Mouse (Mus musculus) forebrain, embryonic 14.5 days (tissue): ENCODE data around the gene Gm21983. TPM values are rescaled to one million over a fixed set of nuclear protein-coding genes. Genes with fewer than 3 reads are reported as not detected.

Source experiments
- ATAC-seq: fragments of 200-750 bp; cut with Nextera tagmentation; 2 replicates; pipeline ENCODE4 v1.8.0; 2017; ENCODE audit warnings: mild to moderate bottlenecking, moderate library complexity
- DNase-seq: peaks from one replicate; pipeline ENCODE4 v3.0.0-alpha.2; 2015; ENCODE audit warnings: low spot score
- H3K27ac ChIP-seq: fragments of 300-500 bp; sonication (generic); 2 replicates; pipeline ENCODE4 v1.5.1; 2014; ENCODE audit warnings: low read depth, mild to moderate bottlenecking, control low read depth, low read length, moderate library complexity
- H3K27me3 ChIP-seq: fragments of 300-500 bp; sonication (generic); replicated peaks from 2 replicates; pipeline ENCODE4 v1.6.1; 2014; ENCODE audit warnings: low read length, control low read depth, mixed read lengths; ENCODE audit not compliant: control insufficient read depth, insufficient read depth
- H3K36me3 ChIP-seq: fragments of 300-500 bp; sonication (generic); 2 replicates; pipeline ENCODE4 v1.6.1; 2014; ENCODE audit warnings: low read length, control low read depth; ENCODE audit not compliant: control insufficient read depth, insufficient read depth
- H3K4me1 ChIP-seq: fragments of 300-500 bp; sonication (generic); 2 replicates; pipeline ENCODE4 v1.6.1; 2014; ENCODE audit warnings: antibody characterized with exemption, low read length, control low read depth; ENCODE audit not compliant: control insufficient read depth, insufficient read depth
- H3K4me2 ChIP-seq: fragments of 300-500 bp; sonication (generic); 2 replicates; pipeline ENCODE4 v1.6.1; 2014; ENCODE audit warnings: mild to moderate bottlenecking, control low read depth, low read length
- H3K4me3 ChIP-seq: fragments of 300-500 bp; sonication (generic); 2 replicates; pipeline ENCODE4 v1.5.1; 2014; ENCODE audit warnings: low read depth, low read length, control low read depth
- H3K9ac ChIP-seq: fragments of 300-500 bp; sonication (generic); 2 replicates; pipeline ENCODE4 v1.6.1; 2014; ENCODE audit warnings: mild to moderate bottlenecking, low read length, control low read depth, moderate library complexity
- H3K9me3 ChIP-seq: fragments of 300-500 bp; sonication (generic); replicated peaks from 2 replicates; pipeline ENCODE4 v1.6.1; 2016; ENCODE audit warnings: low read length, control low read depth, mixed read lengths; ENCODE audit not compliant: control insufficient read depth
- WGBS: fragments of 180-500 bp; shearing (Covaris S2); extraction: QIAGEN DNeasy Blood & Tissue Kit; methylation state at CpG from one replicate; pipeline ENCODE4 v1.1.7; 2014; 5-methylcytosine and 5-hydroxymethylcytosine counted together
- polyA plus RNA-seq: library from polyadenylated mRNA; unstranded; fragments of >200 nt; fragmentation: Nextera tagmentation; extraction: Ambion mirVana; gene quantifications from 2 replicates; pipeline ENCODE4 v1.2.1, GENCODE M21; 2014

The Gm21983 gene
- polyA plus RNA-seq, 1 experiment from 2014 or later, result not detected

DNA sequence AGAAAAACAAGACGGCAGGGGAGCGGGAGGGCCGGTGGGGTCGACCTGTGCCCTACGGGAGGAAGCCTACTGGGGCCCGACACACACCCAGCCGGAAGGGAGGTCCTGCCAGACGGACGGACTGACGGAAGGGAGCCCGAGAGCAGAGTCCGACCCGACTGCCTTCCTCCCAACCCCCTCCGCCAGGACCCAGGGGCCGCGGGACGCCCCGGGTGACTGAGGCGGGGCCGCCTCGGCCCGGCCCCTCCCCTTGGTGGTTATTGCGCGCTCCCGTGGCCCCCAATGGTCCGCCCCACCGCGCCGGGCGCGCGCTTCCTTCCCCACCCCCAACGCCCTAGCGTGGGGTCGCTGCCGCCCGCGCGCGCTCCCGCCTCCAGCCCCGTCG is 14.7 kb downstream of the Gm21983 start:
- H3K36me3 ChIP-seq, result peaks cover 36% of the 10 kb centered on the region
- H3K9me3 ChIP-seq, result no peaks in the 10 kb centered on the region
- peak overlapping the region; percentile 78 for H3K4me2 ChIP-seq
- peaks cover 40% of the 10 kb centered on the region for H3K4me1 ChIP-seq
- DNase-seq, result peak; percentile 85
- peak overlapping the region; percentile 72 for H3K4me3 ChIP-seq
- WGBS, result under 1% methylated on average over 28 of the region's 43 CpGs
- H3K27ac ChIP-seq, result peak overlapping the region; percentile 98
- peak; percentile 76 for ATAC-seq
- H3K9ac ChIP-seq, result peak overlapping the region; percentile 90
- H3K27me3 ChIP-seq, result no peaks in the 10 kb centered on the region

DNA sequence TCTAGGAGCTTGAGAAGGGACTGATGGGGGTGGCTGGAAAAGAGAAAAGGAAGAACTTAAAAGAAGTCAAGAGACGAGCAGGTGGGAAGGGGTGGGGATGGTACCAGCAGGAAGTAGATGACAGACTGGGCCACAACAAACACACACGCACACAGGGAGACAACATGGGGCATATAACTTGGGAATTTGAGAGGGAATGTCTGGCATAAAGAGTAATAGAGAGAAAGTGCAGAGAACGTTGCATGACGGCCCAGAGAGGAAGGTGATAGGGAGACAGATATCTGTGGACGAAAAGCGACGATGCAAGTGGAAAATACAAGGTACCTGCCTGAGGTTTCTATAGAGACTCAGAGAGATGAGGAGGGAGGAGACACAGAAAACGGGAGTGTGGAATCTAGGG is 15.2 kb downstream of the Gm21983 start:
- peaks cover 37% of the 10 kb centered on the region for H3K36me3 ChIP-seq
- no peak for DNase-seq
- peak overlapping the region; percentile 72 for H3K4me3 ChIP-seq
- WGBS, result 4% methylated on average over 8 of the region's 8 CpGs
- no peak for ATAC-seq
- peak overlapping the region; percentile 78 for H3K4me2 ChIP-seq
- no peaks in the 10 kb centered on the region for H3K9me3 ChIP-seq
- H3K27me3 ChIP-seq, result no peaks in the 10 kb centered on the region
- peak overlapping the region; percentile 90 for H3K9ac ChIP-seq
- peaks cover 40% of the 10 kb centered on the region for H3K4me1 ChIP-seq
- peak overlapping the region; percentile 98 for H3K27ac ChIP-seq

DNA sequence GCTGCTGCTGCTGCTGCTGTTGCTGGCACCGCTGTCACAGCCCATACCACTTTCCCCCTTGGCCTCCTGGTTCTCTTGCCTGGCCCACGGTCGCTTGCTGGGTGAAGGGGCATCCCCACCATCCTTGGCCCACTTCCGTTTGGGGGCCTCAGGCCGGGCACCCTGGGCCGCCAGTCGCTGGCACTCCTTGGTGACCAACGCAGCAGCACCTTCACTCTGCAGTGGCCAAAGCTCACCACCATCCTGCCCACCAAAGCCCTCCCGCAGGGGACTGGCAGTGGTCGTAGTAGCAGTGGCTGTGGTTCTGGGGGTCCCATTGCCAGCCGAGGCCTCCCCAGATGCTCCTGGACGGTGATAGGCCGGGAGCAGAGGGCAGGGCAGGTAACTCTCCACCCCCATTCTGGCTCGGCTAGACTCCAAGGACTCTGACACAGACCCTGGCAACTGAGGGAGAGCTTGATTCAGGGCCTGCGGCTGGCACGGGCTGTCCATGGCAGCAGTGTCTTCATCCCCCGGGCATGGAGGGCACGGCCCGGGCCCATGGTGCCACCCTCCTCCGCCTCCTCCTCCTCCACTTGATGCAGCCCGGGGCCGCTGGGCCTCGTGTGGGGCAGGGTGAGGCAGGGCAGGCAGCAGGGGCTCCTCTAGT is 15.8 kb downstream of the Gm21983 start:
- WGBS, result 72% methylated on average over 19 of the region's 23 CpGs
- no peak overlapping the region for H3K27ac ChIP-seq
- DNase-seq (no peak), ATAC-seq (no peak)
- peak overlapping the region; percentile 72 for H3K4me3 ChIP-seq
- H3K4me2 ChIP-seq, result peak overlapping the region; percentile 78
- H3K4me1 ChIP-seq, result peaks cover 43% of the 10 kb centered on the region
- peak overlapping the region; percentile 90 for H3K9ac ChIP-seq
- H3K27me3 ChIP-seq, result no peaks in the 10 kb centered on the region
- no peaks in the 10 kb centered on the region for H3K9me3 ChIP-seq
- peaks cover 42% of the 10 kb centered on the region for H3K36me3 ChIP-seq

DNA sequence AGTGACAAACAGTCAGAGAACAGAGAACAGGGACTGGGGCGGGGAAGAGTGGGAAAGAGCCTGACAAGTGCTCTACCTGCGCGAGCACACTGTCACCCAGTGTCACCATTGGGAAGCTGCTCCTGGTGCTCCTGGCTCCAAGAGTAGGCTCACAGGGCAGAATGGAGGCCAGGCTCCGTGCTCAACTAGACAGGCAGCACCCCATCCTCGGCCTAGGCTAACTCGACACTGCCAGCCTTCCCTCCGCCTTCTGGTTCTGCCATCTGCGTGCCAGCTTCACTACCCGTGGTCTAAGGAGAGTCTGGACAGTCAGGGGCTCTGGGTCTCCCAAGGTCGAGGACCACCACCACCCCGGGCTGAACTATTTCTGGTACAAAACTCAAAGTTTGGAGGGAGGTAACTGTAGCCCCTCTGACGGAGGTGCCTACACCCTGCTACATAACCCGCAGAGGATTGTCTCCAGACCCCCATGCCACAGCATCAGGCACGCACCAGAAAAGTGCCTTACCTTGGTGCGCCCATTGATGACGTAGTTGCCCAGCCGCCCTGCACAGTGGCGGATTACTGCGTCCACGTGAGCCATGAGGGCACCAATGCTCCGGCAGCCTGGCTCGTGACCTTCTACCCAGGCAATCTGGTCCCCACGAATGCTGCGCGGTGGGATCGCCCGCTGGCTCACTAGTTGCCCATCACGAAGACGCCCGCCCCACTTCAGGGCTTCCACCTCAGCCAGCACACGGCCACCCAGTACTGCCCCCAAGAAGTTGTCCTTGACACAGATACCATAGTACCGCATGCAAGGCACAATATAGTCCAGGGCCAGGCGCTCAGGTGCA is 16.6 kb downstream of the Gm21983 start:
- peak overlapping the region; percentile 78 for H3K4me2 ChIP-seq
- H3K27ac ChIP-seq, result no peak overlapping the region
- H3K4me1 ChIP-seq, result peaks cover 44% of the 10 kb centered on the region
- WGBS, result 87% methylated on average over 33 of the region's 33 CpGs
- H3K36me3 ChIP-seq, result peaks cover 47% of the 10 kb centered on the region
- H3K27me3 ChIP-seq, result no peaks in the 10 kb centered on the region
- ATAC-seq (no peak), DNase-seq (no peak)
- no peaks in the 10 kb centered on the region for H3K9me3 ChIP-seq
- H3K9ac ChIP-seq, result peak overlapping the region; percentile 49
- H3K4me3 ChIP-seq, result peak overlapping the region; percentile 72

DNA sequence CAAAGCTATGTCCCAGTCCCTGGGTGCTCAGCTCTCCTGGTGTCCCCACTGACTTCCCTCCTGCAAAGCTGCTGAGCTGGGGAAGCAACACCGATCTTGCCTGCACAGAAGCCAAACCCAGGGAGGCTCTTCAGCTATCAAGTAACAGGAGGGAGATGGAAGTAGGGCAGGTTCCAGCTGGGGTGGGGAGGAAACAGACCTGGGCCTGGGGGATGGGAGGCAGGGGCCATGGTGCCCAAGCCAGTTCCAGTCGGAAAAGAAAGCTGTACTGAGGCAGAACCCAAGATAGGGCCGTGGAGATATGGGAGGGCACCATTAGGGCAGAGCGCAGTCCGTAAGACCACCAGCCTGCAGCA is 17.5 kb downstream of the Gm21983 start:
- Histone ChIP-seq H3K4me3 (no peak overlapping the region), H3K4me2 (peak overlapping the region; percentile 78), H3K9ac (peak overlapping the region; percentile 49; the same call in 1 of the 2 replicates), H3K36me3 (peaks cover 56% of the 10 kb centered on the region), H3K27me3 (no peaks in the 10 kb centered on the region), H3K27ac (no peak overlapping the region), H3K9me3 (no peaks in the 10 kb centered on the region), H3K4me1 (peaks cover 44% of the 10 kb centered on the region)
- 92% methylated on average over 5 of the region's 5 CpGs for WGBS
- ATAC-seq (no peak), DNase-seq (no peak)

DNA sequence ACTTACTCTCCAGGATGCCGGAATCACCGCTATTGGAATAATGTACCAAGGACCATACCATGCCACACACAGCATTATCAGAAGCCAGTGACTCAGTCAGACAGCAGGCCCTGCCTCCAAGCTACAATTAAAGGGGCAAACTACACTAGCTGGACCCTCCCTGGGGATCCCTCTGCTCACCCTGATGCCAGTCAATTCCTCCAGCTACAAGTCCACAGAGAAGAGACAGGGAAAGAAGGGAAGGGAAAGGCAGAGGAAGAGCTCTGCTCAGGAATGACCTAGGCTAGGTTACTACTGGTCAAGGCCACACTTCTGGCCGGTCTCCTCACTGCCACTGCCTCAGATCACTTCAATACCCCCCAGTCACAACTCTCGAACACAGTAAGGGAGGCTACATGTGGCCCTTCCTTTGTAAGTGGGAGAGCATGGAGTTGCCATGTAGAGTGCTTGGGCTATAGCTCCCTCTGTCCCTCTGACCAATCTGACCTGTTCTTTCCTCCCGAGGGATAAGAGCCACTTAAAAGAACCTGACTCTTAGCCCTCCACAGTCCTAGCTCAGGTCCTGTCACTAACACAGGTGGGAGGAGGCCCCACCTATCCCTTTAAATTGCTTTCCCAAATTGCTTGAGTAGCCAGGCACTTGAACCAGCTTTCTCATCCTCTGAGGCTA is 18.0 kb downstream of the Gm21983 start:
- Histone ChIP-seq H3K9ac (peak overlapping the region; percentile 49), H3K4me1 (peaks cover 44% of the 10 kb centered on the region), H3K27ac (no peak overlapping the region), H3K36me3 (peaks cover 61% of the 10 kb centered on the region), H3K4me2 (peak overlapping the region; percentile 78), H3K4me3 (no peak overlapping the region), H3K27me3 (no peaks in the 10 kb centered on the region), H3K9me3 (no peaks in the 10 kb centered on the region)
- DNase-seq (no peak), ATAC-seq (no peak)
- WGBS, result 87% methylated on average over 5 of the region's 5 CpGs

DNA sequence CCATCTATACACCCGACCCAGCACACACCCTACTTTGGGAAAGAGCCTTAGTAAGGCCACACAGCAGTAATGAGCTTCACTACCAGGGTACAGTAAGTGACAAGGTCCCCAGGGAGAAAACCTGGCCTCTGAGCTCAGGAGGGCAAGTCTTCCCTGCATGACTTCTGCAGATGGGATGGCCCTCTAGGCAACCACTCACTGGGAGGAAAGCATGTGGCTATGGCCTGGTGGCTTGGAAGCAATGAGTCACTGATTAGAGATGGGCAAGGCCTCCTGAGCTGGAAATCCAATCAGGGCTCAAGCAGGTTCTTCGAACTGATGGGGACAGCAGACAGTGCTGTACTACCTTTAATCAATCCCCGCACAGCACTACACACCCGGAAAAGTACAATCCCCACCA is 19.1 kb downstream of the Gm21983 start:
- Histone ChIP-seq H3K4me3 (no peak overlapping the region), H3K9ac (0 out of 2 replicates have a peak overlapping the region, but pooled peaks have one; percentile 17), H3K27me3 (no peaks in the 10 kb centered on the region), H3K9me3 (no peaks in the 10 kb centered on the region), H3K36me3 (peaks cover 70% of the 10 kb centered on the region), H3K4me2 (no peak overlapping the region), H3K4me1 (peaks cover 38% of the 10 kb centered on the region), H3K27ac (no peak overlapping the region)
- DNase-seq (no peak), ATAC-seq (no peak)
- 90% methylated on average over 4 of the region's 4 CpGs for WGBS

DNA sequence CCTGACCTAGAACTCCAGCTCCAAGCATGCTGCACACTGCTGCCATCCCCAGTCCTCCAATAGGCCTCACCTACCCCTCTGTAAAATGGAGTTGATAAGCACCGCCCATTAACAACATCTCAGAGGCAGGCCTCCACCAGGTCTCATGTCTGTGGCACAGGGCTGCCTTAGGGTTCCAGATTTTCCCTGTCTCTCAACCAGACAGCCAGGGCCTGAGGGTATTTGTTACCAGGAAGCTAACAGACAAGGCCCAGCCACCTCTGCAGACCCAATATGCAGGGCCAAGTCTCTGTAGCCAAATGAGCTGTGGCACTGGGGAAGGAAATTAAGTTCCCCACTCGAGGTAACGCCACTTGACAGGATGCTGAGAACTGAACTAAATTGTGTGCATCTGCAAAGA is 20.0 kb downstream of the Gm21983 start:
- Histone ChIP-seq H3K9ac (no peak overlapping the region), H3K4me3 (no peak overlapping the region), H3K4me2 (no peak overlapping the region), H3K4me1 (peaks cover 38% of the 10 kb centered on the region), H3K9me3 (no peaks in the 10 kb centered on the region), H3K27ac (no peak overlapping the region), H3K27me3 (no peaks in the 10 kb centered on the region), H3K36me3 (peaks cover 70% of the 10 kb centered on the region)
- DNase-seq, result no peak
- ATAC-seq, result no peak
- WGBS, result 85% methylated on average over 3 of the region's 3 CpGs
